Mouse (Mus musculus) skeletal muscle tissue, adult 2 months (tissue): ENCODE results near the gene Sirt2.

Source experiments
- DNase-seq: peaks from one replicate; pipeline ENCODE4 v3.0.0-alpha.2; 2012; ENCODE audit warnings: low read depth, low spot score

The Sirt2 gene

GRCm38 (mm10) chr7:28816201-28816600, 49.7 kb downstream of the Sirt2 start:
- DNase-seq: no peak

- no peak for DNase-seq
Measured at GRCm38 (mm10) chr7:28816920-28817319, 50.4 kb downstream of the Sirt2 start.

- no peak for DNase-seq
Measured at GRCm38 (mm10) chr7:28817524-28817923, 51.0 kb downstream of the Sirt2 start.

GRCm38 (mm10) chr7:28817957-28818356, 51.4 kb downstream of the Sirt2 start:
- DNase-seq: no peak

GRCm38 (mm10) chr7:28818436-28818835, 51.9 kb downstream of the Sirt2 start:
- no peak for DNase-seq

GRCm38 (mm10) chr7:28818861-28819452, 52.4 kb downstream of the Sirt2 start:
- DNase-seq: no peak

GRCm38 (mm10) chr7:28819571-28819970, 53.0 kb downstream of the Sirt2 start:
- DNase-seq: no peak

- DNase-seq: no peak
Measured at GRCm38 (mm10) chr7:28820358-28821260, 54.1 kb downstream of the Sirt2 start.

- no peak for DNase-seq
Measured at GRCm38 (mm10) chr7:28821261-28821831, 54.8 kb downstream of the Sirt2 start.

GRCm38 (mm10) chr7:28822556-28822955, 56.0 kb downstream of the Sirt2 start:
- DNase-seq: no peak

- no peak for DNase-seq
Measured at GRCm38 (mm10) chr7:28822993-28823903, 56.7 kb downstream of the Sirt2 start.

- no peak for DNase-seq
Measured at GRCm38 (mm10) chr7:28823932-28824331, 57.4 kb downstream of the Sirt2 start.

GRCm38 (mm10) chr7:28824941-28825685, 58.6 kb downstream of the Sirt2 start, which contains the start of gene Ech1:
Gene Ech1 (plus strand): TSS chr7:28825217.
- DNase-seq: peak; percentile 96

GRCm38 (mm10) chr7:28825686-28826401, 59.3 kb downstream of the Sirt2 start:
- no peak for DNase-seq

GRCm38 (mm10) chr7:28826402-28826772, 59.9 kb downstream of the Sirt2 start:
- no peak for DNase-seq

- no peak for DNase-seq
Measured at GRCm38 (mm10) chr7:28827338-28827737, 60.8 kb downstream of the Sirt2 start.

GRCm38 (mm10) chr7:28829821-28830220, 63.3 kb downstream of the Sirt2 start:
- DNase-seq: no peak

- no peak for DNase-seq
Measured at GRCm38 (mm10) chr7:28830981-28831380, 64.4 kb downstream of the Sirt2 start.

GRCm38 (mm10) chr7:28831411-28832125, 65.0 kb downstream of the Sirt2 start:
- DNase-seq: no peak

GRCm38 (mm10) chr7:28832137-28832536, 65.6 kb downstream of the Sirt2 start:
- no peak for DNase-seq
